Mouse (Mus musculus) urinary bladder, adult 2 months (tissue): ENCODE results near the gene Wdr74. TPM values are rescaled to one million over a fixed set of nuclear protein-coding genes. Genes with fewer than 3 reads are reported as not detected.

Source experiments
- DNase-seq: peaks from one replicate; pipeline ENCODE4 v3.0.0; 2022; ENCODE audit warnings: low spot score
- polyA plus RNA-seq: library from polyadenylated mRNA; depleted of rRNA; stranded (reverse); fragments of >200 nt; gene quantifications from 2 replicates; pipeline ENCODE4 v1.2.3, GENCODE M21; 2012; rRNA removed

The Wdr74 gene
- polyA plus RNA-seq: 37.9 and 45.9 TPM in 2 replicates

DNA sequence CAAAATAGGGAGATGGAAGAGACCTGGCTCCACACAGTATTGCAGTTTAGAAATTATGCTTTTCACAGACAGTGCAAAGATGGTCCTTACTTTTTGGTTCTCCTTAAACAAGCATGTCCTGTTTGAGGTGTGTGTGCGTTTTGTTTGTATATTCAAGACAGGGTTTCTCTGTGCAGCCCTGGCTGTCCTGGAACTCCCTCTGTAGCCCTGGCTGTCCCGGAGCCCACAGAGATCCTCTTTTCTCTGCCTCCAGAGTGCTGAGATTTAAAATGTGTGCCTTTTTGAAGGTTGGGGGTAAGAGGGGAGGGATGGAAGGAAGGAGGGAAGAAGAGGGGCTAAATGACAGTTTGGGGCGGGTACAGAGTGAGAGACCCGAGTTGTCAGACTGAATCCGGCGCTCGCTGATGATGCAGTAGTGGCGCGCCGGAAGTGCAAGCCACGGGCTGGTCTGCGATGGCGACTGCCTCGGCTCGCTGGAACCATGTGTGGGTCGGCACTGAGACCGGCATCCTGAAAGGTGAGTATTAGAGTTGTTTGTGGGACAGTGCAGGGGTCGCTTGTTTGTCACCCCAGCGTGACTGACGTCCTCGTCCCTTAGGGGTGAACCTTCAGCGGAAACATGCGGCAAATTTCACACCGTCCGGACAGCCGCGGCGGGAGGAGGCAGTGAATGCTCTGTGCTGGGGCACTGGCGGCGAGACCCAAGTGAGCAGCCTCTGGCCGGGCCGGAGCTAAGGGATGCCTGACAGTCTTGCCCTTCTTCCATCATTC, at the start of gene Wdr74:
TSS of gene Wdr74 (plus strand) at position 439 of the 771 bp plus-strand sequence.
- DNase-seq: peak; percentile 87

DNA sequence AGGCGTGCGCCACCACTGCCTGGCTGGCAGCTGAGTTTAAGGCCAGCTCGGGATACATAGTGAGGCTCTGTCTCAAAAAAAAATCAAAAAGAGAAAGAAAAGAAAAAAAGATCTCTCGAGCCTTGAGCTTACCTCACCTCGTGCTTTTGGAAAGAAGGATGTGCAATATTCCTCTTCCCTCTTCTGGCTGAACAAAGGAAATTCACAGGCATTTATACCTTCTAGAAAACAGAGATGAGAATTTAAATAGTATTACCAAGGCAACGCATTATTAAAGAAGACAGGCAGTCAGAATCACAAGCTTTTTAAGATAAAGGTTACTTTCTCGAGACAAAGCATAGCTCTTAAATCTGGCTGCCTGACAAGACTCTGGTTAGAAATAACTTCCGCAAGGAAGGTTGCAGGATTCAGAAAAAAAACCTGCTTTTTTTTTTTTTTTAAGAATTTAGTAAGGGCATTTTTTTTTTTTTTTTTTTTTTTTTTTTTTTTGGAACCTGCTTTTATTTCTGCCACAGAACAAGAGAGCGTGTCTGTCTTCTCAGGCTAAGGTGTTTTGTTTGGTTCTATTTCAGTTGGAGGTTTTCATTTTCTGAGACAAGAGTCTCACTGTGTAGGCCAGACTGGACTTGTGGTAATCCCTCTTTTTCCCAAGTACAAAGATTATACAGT, 43.6 kb upstream of the Wdr74 start:
- DNase-seq: no peak

DNA sequence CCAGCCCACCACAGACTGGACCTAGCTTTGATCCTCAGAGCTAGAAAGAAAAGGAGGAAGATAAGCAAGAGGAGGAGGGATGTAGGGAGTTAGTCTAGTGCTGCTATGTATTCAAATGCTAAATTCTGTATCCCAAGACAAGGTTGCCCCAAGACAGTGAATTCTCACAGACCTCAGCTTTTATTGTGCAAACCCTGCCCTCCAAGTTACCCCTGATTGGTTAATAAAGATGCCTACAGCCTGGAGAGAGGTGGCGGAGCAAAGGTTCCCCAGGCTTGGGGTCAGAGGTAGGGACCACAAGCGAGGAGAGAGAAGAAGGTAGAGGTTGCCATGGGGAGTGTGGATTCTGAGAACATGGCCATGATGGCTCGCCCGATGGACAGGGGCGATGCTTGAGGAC, 42.9 kb upstream of the Wdr74 start:
- DNase-seq: no peak

DNA sequence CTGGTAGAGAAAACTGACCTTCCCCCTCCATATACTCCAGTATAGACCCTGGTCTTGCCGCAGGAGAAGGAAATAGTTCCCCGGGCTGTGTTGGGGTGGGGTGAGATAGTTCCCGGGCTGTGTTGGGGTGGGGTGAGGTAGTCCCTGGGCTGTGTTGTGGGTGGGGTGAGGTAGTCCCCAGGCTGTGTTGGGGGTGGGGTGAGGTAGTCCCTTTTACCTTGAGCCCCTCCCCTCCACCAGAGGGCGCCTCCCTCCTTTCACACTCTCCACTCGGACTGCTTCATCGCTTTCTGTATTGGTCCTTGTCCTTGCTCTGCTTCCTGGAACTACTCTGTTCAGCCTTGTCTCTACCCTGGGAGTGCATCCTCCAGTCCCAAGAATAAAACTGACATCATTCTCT, 40.3 kb upstream of the Wdr74 start:
- no peak for DNase-seq

- DNase-seq: no peak
Measured at GRCm38 (mm10) chr19:8699652-8700051, 36.0 kb upstream of the Wdr74 start.

DNA sequence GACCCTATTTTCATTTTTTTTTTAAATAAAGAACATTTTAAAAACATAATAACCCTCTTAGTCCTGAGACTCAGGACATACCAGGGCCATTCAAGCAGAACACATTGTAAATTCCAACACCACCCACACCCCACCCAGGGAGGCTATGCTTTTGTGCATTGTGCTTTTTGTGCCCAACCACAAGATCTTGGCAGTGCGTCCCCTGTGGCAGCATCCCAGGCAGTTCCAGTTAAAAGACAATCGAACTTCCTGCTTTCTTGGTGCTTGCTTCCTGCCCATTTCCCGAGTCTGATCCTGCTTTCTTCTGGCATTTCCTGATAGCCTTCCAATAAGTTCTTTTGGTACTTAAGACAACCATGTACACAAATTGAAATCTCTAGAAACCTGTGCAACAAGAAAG, 33.2 kb upstream of the Wdr74 start:
- no peak for DNase-seq

DNA sequence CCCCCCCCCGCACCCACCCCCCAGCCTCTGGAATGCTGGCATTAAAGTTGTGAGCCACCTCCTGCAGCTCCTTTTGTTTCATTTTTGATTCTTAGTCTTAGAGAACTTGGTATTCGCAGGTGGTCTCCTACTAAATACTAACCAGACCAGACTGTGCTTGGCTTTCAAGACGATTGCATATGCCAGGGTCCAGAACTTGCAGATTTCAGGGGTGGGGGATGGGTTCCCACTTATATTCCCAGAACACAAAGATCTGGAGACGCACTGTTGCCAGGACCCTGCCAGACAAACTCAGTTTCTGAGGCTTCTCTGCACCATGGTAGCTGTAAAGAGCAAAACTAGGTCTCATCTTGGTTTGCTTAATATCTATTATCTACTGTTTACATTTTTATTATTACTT, 32.1 kb upstream of the Wdr74 start:
- DNase-seq: no peak

DNA sequence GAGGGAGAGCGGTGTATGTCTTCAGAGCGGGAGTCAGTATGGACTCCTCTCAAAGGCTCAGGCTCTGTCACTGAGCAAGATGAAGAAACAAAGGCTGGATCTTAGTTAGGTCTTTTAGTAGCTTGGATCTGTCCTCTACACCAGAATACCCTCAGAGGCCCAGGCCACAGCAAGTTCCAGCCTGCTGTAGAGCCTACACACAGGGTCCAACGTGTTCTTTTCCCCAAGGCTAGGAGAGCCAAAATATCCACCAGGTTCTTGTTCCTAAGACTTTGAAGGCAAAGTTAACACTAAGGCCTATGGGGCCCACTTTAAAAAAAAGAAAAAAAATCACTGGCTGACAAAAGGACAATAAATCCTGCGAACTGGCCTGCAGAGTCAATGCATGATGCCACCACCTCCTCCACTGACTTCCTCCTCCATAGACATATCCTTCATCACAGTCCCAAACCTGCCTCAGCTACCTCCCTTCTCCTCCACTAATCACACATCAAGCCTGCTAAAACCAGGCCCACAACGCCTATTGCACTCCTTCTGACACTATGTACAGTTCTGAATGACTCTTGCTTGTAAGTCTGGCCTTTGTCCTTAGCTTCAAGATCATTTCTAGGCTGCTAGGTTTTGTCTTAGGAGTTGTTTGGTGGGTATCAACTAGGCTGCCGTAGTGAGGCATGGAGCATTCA, 30.5 kb upstream of the Wdr74 start:
- DNase-seq: no peak

DNA sequence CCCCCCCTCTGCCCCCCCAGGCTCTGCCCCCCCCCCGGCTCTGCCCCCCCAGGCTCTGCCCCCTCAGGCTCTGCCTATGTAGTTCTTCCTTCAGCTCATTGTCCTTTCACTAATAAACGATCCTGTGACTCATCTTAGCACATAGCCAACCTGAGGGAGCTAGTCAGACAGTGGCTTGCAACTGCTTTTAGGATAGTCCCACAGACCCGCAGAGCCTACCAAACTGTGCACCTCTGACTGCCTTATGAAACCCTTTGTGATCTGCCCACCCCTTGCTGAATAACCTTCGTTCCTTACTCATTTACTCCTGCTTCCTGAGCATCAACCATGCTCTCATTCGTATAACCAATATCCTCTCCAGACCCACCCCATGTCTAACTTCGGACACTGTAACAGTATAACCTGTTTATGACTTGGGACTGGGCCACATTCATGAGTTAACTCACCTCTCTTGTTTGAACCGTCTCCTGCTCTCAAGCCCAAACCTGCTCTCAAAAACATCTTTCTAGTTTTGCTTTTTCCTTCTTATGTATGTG, 29.4 kb upstream of the Wdr74 start:
- DNase-seq: no peak

DNA sequence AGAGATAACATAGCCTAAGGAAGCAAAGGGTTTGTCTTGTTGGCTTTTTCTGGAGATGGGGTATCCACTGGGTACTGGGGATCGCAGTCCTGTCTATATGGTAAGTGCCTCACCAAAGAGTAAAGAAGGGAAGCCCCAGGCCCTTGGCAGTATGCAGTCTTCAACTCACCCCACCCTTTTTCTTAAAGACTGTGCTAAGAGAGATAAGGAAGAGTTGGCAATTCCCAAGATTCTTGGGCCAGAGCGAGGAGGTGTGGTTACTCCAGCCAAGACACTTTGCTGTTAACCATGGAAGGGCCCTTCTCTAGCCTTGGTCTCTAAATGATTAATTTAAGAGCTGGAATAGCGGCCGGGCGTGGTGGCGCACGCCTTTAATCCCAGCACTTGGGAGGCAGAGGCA, 28.7 kb upstream of the Wdr74 start:
- DNase-seq: no peak

GRCm38 (mm10) chr19:8708954-8709353, 26.7 kb upstream of the Wdr74 start:
- no peak for DNase-seq

DNA sequence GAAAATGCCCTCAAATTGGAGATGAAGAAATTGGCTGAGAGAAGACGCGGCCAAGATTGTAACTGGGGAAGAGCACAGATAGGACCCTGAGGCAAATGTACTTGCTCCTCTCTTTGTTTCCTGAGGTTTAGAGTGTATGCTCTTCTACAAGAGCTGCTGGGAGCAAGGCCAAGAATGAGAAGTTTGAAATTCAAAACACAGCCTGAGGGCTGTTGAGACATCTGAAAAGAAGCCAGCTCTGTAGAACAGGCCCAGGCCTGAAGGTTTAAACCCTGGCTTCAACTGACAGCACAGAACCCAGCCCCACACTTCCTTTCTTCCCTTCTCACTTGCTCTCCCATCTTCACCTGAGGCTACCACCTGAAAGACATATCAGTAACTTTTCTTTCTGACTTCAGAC, 25.6 kb upstream of the Wdr74 start:
- DNase-seq: no peak

- no peak for DNase-seq
Measured at GRCm38 (mm10) chr19:8711506-8711905, 24.1 kb upstream of the Wdr74 start.

GRCm38 (mm10) chr19:8711949-8712869, 23.4 kb upstream of the Wdr74 start:
- DNase-seq: no peak

DNA sequence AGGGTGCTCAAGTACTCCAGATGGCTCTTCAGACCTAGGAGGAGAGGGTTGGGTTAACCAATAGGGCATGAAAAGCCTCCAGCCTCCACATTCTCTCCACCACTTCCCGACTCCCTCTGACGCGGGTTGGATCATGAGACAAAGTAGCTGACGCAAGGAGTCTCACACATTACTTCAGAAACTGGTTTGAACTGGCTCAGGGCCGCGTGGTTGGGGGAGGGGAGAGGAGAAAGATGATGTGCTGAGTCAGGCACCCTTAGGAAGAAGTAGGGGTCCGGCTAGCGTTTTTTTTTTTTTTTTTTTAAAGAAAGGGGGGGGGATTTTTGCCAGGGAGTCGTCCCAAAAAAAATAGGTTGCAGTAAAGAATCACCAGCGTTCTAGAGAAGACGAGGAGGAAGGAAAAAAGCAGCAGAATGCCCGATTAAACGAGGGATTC, 22.7 kb upstream of the Wdr74 start:
- DNase-seq: peak; percentile 46

- DNase-seq: peak; percentile 89
Measured at GRCm38 (mm10) chr19:8713306-8713996, 22.2 kb upstream of the Wdr74 start.

DNA sequence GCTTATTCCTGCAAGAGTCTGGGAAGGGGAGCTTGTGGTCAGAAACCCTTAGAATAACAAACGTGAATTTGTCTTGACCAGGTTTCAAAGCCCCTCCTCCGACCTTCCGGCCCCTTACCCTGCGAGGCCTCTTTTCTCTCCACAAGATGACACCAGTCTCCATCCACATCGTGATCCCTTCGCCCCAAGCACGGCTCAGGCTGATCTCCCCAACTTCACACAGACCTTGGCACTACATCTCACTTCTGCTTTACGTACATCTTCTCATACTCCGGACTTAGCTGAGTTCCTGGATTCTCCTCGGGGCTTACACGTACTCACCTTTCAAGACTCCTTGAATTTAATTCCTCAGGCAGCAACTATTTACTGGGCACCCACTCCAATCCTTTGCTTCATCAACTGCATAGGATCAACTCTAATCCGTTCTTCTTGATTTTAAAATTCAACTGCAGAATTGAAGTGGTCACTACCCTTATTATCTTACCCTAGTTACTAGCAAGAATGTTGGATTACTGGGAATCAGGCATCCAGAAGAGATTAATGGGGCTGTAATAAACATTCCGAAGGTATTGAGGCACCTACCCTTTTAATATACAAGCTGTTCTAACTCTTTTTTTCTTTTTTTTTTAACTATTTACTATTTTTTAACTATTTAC, 21.5 kb upstream of the Wdr74 start:
- DNase-seq: no peak

- no peak for DNase-seq
Measured at GRCm38 (mm10) chr19:8714653-8715481, 20.8 kb upstream of the Wdr74 start.
